Mouse (Mus musculus): Measurements from ENCODE around the gene Cdk5.

GRCm38 (mm10) chr5:24427285-24427633 lies 3.9 kb upstream of the Cdk5 start:
- TF ChIP-seq CTCF (IDR thresholded peaks at IDR 0.05; ENCODE audit: low read depth, low read length) (no peak), POLR2A (IDR thresholded peaks at IDR 0.05; ENCODE audit: extremely low read depth, insufficient read depth, low read length) (no peak)

Measured in liver, adult 2 months (tissue).